Mouse (Mus musculus): Measurements from ENCODE around the gene Grtp1.

- no peak for TF ChIP-seq CTCF (IDR thresholded peaks at IDR 0.05; ENCODE audit: control insufficient read depth, insufficient read depth, low read length)
- no peak for TF ChIP-seq POLR2A (IDR thresholded peaks at IDR 0.05; ENCODE audit: borderline replicate concordance, control insufficient read depth, low read depth, low read length)
Measured at GRCm38 (mm10) chr8:13234803-13235202, 34.4 kb upstream of the Grtp1 start.

Data from bone marrow, adult 2 months (tissue).